Mouse (Mus musculus): ENCODE measurements around the gene Lrsam1. TPM values are rescaled to one million over a fixed set of nuclear protein-coding genes. Genes with fewer than 3 reads are reported as not detected.

Lrsam1 gene
- polyA plus RNA-seq, 1 experiment from 2014 or later, result 12.2 TPM

DNA sequence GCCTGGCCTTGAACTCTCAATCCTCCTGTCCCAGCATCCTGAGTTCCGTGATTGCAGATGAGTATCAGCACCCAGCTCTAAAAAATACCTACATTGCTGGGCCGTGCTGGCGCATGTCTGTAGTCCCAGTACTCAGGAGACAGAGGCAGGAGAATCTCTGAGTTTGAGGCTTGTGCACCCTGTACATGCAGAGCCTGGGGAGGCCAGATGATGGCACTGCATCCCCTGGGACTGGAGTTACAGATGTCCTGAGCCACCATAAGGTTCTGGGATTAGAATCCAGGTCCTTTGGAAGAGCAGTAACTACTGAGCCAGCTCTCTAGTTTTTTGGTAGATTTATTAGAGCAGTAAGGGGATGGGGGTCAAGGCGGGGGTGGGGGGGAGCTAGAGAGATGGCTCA is 20.9 kb downstream of the Lrsam1 start:
- 94% methylated on average over 4 of the region's 4 CpGs for WGBS
- no peak overlapping the region for H3K4me3 ChIP-seq (replicated peaks)
- no peaks in the 10 kb centered on the region for H3K9me3 ChIP-seq (replicated peaks)
- H3K9ac ChIP-seq, result no peak overlapping the region
- H3K4me2 ChIP-seq, result no peak overlapping the region
- H3K4me1 ChIP-seq, result no peaks in the 10 kb centered on the region
- peaks cover 72% of the 10 kb centered on the region for H3K36me3 ChIP-seq
- no peak for ATAC-seq (replicated peaks; ENCODE audit: low FRiP score)
- H3K27me3 ChIP-seq, result no peaks in the 10 kb centered on the region
- no peak overlapping the region for H3K27ac ChIP-seq

DNA sequence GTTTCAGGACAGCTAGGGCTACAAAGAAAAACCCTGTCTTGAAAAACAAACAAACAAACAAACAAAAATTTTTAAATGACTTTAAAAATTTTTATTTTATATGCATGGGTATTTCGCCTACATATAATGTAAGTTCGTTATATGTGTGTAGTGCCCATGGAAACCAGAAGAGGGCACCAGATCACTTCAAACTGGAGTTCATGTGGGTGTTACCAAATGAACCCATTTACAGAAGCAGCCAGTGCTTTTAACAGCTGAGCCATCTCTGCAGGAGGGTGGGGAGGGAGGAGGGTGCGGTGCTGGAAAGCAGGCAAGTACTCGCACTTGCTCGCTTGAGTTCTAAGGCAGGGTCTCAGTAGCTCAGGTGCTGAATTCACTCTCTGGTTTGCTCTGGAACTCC is 22.0 kb downstream of the Lrsam1 start:
- Histone ChIP-seq H3K4me1 (no peaks in the 10 kb centered on the region), H3K27me3 (no peaks in the 10 kb centered on the region)
- ATAC-seq (replicated peaks; ENCODE audit: low FRiP score), result no peak

DNA sequence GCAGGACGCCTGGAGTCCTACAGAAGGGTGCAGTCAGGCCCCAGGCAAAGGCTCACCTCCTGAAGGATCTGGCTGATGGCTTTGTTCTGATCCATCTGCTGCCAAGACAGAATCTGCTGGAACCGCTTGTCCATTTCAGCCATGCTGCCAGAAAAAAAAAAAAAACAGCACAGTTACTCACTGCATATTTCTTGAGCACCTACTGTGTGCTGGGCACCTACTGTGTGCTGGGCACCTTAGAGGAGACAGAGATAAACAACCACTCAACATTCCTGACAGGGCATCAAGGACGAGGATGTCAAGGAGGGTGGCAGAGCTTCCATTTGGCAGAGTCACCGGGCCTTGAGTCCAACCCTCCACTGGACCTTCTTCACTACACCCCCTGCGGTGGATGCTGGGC is 22.7 kb downstream of the Lrsam1 start:
- WGBS, result 88% methylated on average over 5 of the region's 5 CpGs
- peaks cover 69% of the 10 kb centered on the region for H3K36me3 ChIP-seq

More for the DNA sequence above, 22.0 kb downstream of the Lrsam1 start:
- no peak overlapping the region for H3K4me2 ChIP-seq
- no peak overlapping the region for H3K27ac ChIP-seq
- no peak overlapping the region for H3K9ac ChIP-seq
- no peak overlapping the region for H3K4me3 ChIP-seq (replicated peaks)
- H3K36me3 ChIP-seq, result peaks cover 71% of the 10 kb centered on the region
- WGBS, result 79% methylated on average over 5 of the region's 5 CpGs
- no peaks in the 10 kb centered on the region for H3K9me3 ChIP-seq (replicated peaks)

DNA sequence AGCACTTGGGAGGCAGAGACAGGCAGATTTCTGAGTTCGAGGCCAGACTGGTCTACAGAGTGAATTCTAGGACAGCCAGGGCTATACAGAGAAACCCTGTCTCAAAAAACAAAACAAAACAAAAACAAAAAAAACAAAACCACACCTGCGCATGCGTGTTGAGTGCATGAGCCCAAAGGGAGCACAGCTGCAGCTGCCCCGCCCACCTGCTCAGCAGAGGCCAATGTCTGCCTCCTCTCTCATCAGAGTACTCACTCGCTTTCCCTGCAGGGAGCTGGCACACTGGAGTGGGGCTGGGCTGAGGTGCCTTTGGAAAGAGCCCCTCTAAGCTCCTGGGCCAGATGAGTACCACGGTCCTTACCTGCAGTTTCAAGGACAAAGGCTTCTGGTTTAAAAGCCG is 29.7 kb downstream of the Lrsam1 start:
- Histone ChIP-seq H3K4me3 (replicated peaks) (no peak overlapping the region), H3K27me3 (no peaks in the 10 kb centered on the region), H3K36me3 (peaks cover 25% of the 10 kb centered on the region), H3K4me1 (no peaks in the 10 kb centered on the region), H3K9me3 (replicated peaks) (no peaks in the 10 kb centered on the region), H3K27ac (no peak overlapping the region), H3K9ac (no peak overlapping the region), H3K4me2 (no peak overlapping the region)
- no peak for ATAC-seq (replicated peaks; ENCODE audit: low FRiP score)
- WGBS, result 79% methylated on average over 7 of the region's 7 CpGs

More for the DNA sequence above, 22.7 kb downstream of the Lrsam1 start:
- Histone ChIP-seq H3K27ac (no peak overlapping the region), H3K9ac (no peak overlapping the region), H3K4me3 (replicated peaks) (no peak overlapping the region), H3K4me1 (no peaks in the 10 kb centered on the region), H3K9me3 (replicated peaks) (no peaks in the 10 kb centered on the region), H3K4me2 (no peak overlapping the region), H3K27me3 (no peaks in the 10 kb centered on the region)
- no peak for ATAC-seq (replicated peaks; ENCODE audit: low FRiP score)

DNA sequence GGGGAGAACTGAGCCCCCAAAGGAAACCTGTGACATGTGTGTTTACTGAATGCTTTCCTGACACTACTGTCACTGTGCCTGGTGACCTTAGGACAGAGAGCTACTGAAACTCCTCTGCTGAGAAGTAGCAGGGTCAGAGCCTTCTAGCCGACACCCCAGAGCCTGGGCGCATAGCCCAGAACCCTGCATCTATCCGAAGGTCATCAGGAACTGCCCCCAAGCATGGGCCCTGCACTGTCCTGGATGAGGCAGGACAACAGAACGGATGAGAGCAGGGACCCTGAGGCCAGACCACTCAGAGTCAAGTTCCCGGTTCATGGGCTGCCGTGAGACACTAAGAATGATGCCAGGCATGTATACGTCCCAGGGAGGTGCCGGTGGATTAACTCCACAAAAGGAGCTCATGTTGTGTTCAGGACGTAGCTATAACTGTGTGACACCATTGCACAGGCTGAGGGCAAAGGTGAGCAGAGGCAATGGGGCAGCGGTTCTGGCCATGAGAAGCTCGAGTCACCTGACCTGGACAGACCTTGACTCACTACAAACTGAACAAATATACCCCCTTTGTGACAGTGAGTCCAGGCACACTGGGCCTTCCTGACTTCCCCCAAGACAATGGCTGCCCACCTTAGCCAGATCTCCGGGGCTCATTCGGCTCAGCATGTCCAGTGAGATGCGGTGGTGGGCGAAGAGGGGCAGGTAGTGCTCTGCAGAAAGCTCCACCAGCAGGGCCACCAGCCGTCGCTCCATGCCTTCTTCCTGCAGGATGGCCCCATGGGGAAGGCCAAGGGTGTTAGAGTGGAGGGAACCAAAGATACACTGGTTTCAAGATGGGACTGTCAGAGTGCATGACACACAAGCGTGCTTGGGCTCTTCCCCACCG is 32.2 kb downstream of the Lrsam1 start:
- H3K4me2 ChIP-seq, result no peak overlapping the region
- H3K4me3 ChIP-seq (replicated peaks), result no peak overlapping the region
- H3K27me3 ChIP-seq, result no peaks in the 10 kb centered on the region
- no peaks in the 10 kb centered on the region for H3K4me1 ChIP-seq
- no peak for ATAC-seq (replicated peaks; ENCODE audit: low FRiP score)
- WGBS, result 84% methylated on average over 19 of the region's 19 CpGs
- peaks cover 29% of the 10 kb centered on the region for H3K36me3 ChIP-seq
- H3K27ac ChIP-seq, result no peak overlapping the region
- H3K9ac ChIP-seq, result no peak overlapping the region
- no peaks in the 10 kb centered on the region for H3K9me3 ChIP-seq (replicated peaks)

DNA sequence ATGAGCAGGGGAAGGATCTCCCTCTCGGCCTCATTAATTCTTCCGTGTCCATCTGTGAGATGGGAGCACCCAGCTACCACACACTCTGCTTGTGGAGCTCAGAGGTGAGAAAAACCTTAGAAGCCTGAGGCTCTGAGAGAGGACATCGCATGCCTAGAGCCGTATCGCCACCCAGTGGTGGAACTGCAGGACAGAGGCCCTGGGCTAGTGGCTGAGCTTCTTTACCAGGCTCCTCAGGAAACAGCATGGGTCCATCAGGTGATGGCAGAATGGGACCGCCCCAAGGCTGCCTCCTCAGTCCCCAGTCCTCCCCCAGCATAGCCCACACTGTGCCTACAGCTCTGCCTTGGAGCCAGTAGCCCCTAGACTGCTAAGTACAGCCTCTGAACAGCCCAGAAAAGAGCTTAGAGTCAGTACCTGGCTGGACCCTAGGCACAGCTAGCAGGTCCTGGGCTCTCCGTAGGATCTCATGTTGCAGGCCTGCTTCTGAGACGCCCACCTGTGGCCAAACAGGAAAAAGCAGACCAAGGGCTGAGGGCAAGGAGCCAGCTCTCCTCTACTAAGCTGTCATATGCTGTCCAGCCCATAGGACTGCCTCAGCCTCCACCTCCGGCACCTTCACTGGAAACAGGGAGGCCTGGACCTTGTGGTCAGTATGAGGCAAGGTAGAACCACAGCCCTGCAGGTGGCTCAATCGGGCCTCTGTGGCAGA is 33.0 kb downstream of the Lrsam1 start:
- 32% methylated on average over 10 of the region's 10 CpGs for WGBS
- Histone ChIP-seq H3K9me3 (replicated peaks) (no peaks in the 10 kb centered on the region), H3K4me2 (no peak overlapping the region), H3K9ac (no peak overlapping the region), H3K27me3 (no peaks in the 10 kb centered on the region), H3K27ac (no peak overlapping the region), H3K4me3 (replicated peaks) (no peak overlapping the region), H3K36me3 (peaks cover 34% of the 10 kb centered on the region), H3K4me1 (no peaks in the 10 kb centered on the region)
- peak; percentile 40; the same call in 1 of the 2 replicates for ATAC-seq (replicated peaks; ENCODE audit: low FRiP score)

DNA sequence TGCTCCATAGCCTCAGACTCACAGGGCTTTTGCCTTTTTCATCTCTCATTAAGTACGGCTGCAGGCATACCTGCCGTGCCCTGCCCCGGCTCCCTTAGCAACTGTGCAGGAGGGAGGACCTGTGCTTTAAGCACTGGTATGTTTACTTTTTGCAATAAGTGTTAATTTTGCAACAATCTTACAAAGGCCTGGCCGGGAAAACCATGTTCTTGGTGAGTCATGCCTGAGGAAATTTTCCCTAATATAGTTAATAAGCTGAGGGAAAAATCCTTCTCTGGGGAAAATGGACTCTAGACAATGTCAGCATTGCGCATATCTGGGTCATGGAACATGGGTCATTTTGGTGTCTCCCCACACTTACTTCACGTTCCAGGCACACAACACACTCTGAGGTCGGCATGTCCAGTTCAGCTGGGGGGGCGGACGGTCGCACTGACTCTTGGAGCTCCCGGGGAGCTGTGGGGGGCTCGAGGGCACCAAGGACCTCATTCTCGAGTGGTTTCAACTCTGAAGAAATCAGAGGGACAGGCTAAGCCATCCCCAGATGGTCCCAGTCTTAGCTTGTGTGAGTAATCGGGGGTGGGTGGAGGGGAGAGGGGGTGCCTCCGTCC is 33.7 kb downstream of the Lrsam1 start:
- no peak for ATAC-seq (replicated peaks; ENCODE audit: low FRiP score)
- Histone ChIP-seq H3K27ac (no peak overlapping the region), H3K4me1 (no peaks in the 10 kb centered on the region), H3K4me3 (replicated peaks) (no peak overlapping the region), H3K9me3 (replicated peaks) (no peaks in the 10 kb centered on the region), H3K27me3 (no peaks in the 10 kb centered on the region), H3K9ac (no peak overlapping the region), H3K4me2 (no peak overlapping the region), H3K36me3 (peaks cover 38% of the 10 kb centered on the region)
- 74% methylated on average over 15 of the region's 15 CpGs for WGBS

DNA sequence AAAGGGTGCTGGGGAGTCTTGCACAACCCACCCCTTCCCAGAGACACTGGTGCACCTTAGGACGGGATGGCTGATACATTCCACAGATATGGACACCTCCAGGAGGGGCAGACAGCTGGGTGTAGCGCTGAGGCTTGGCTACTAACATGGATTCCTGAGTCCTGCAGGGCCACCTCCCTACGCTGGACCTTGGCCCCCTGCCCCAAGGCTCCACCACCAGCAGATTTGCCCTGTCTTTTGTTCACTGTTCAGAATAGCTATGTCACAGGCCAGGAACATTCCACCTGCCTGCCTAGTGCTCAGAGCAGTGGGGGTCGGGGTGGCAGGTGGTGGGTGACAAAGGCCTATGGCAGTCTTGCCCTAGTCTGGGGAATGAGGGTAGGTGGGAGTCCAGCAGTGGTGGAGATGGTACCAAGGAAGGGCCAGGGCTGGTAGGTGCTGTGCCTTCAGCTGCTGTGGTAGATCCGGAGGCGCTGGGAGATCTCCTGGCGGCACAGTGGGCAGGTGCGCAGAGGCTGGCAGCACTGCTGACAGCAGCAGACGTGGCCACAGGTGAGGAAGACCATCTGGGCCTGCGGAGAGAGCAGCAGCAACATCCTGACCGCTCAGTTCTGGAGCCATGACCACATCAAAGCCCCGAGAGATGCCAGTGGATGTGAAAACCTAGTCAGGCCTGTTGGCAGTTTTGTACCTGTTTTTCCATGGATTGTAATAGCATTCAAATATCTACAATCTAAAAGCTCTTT is 34.9 kb downstream of the Lrsam1 start:
- Histone ChIP-seq H3K4me1 (no peaks in the 10 kb centered on the region), H3K4me3 (replicated peaks) (no peak overlapping the region), H3K9ac (no peak overlapping the region), H3K9me3 (replicated peaks) (no peaks in the 10 kb centered on the region), H3K27me3 (no peaks in the 10 kb centered on the region), H3K27ac (no peak overlapping the region), H3K4me2 (no peak overlapping the region), H3K36me3 (peaks cover 51% of the 10 kb centered on the region)
- ATAC-seq (replicated peaks; ENCODE audit: low FRiP score), result no peak
- 89% methylated on average over 12 of the region's 12 CpGs for WGBS

DNA sequence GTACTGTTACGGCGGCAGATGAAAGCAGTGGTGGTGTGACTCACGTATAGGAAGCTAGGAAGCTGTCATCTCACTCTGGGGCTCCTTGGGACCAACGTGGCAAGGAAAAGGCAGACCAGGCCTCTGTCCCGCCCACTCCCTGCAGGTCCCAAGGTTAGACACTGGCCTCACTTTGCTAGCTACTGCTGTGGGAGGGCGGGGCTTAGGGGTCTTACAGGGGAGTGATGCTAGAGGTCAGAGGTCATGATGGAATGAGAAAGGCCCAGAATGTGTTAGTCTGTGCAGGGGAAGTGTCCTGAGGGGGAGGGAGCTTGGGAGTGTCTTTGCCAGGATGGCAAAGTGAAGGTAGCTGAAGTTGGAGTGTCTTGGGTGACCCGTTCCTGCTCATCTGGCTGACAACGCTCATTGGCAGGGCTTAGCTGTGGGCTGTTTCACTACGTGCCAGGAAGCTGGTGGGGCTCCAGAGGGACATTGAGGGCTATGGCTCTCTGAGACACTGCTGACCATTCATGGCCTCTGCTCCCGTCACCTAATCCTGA is 37.0 kb downstream of the Lrsam1 start:
- Histone ChIP-seq H3K9ac (no peak overlapping the region), H3K27me3 (no peaks in the 10 kb centered on the region), H3K9me3 (replicated peaks) (no peaks in the 10 kb centered on the region), H3K27ac (no peak overlapping the region), H3K36me3 (peaks cover 72% of the 10 kb centered on the region), H3K4me3 (replicated peaks) (no peak overlapping the region), H3K4me2 (no peak overlapping the region), H3K4me1 (no peaks in the 10 kb centered on the region)
- no peak for ATAC-seq (replicated peaks; ENCODE audit: low FRiP score)
- WGBS, result 77% methylated on average over 10 of the region's 10 CpGs

DNA sequence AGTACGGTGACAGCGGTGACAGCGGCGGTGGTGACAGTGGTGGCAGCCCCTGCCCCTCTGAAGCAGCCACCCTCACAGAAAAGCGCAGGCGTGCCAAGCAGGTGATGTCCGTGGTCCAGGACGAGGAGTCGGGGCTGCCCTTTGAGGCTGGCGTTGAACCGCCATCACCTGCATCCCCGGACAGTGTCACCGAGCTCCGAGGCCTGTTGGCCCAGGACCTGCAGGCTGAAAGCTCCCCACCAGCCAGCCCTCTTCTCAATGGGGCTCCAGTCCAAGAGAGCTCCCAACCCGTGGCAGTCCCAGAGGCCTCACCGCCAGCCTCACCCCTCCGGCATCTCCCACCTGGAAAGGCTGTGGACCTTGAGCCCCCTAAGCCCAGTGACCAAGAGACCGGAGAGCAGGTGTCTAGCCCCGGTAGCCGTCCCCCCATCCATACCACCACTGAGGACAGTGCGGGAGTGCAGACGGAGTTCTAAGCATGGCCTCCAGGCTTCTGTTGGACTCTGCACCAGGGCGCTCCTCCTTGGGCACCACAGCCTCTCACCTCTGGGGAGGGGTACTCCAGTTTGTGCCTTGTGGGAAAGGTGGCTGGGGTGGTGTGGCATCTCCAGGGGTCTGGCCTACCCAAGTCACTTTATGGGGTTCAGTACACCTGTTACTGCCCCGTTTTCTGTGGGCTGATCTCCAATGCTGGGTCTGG is 37.7 kb downstream of the Lrsam1 start:
- Histone ChIP-seq H3K4me3 (replicated peaks) (no peak overlapping the region), H3K4me2 (no peak overlapping the region), H3K27me3 (no peaks in the 10 kb centered on the region), H3K36me3 (peaks cover 79% of the 10 kb centered on the region), H3K4me1 (no peaks in the 10 kb centered on the region), H3K9me3 (replicated peaks) (no peaks in the 10 kb centered on the region), H3K9ac (no peak overlapping the region), H3K27ac (no peak overlapping the region)
- no peak for ATAC-seq (replicated peaks; ENCODE audit: low FRiP score)
- WGBS, result 91% methylated on average over 24 of the region's 24 CpGs

DNA sequence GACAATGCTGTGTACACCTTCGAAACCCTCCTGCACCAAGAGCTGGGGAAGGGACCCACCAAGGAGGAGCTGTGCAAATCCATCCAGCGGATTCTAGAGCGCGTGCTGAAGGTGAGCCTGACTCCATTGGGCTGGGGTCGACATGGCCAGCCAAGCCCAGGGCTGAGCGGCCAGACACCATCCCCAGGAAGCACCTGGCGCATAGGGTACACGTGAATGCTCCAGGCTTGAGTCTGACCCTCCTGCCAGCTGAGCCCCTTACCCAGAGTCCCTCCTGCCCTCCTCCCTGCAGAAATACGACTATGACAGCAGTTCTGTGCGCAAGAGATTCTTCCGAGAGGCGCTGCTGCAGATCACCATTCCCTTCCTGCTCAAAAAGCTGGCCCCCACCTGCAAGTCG is 38.9 kb downstream of the Lrsam1 start:
- no peak for ATAC-seq (replicated peaks; ENCODE audit: low FRiP score)
- no peak overlapping the region for H3K4me2 ChIP-seq
- 88% methylated on average over 13 of the region's 13 CpGs for WGBS
- H3K4me3 ChIP-seq (replicated peaks), result no peak overlapping the region
- H3K9me3 ChIP-seq (replicated peaks), result no peaks in the 10 kb centered on the region
- H3K9ac ChIP-seq, result no peak overlapping the region
- no peaks in the 10 kb centered on the region for H3K27me3 ChIP-seq
- 0 out of 2 replicates have a peak, but pooled peaks cover under 1% of the 10 kb centered on the region for H3K4me1 ChIP-seq
- H3K36me3 ChIP-seq, result peaks cover 87% of the 10 kb centered on the region
- no peak overlapping the region for H3K27ac ChIP-seq

Data from kidney, embryonic 15.5 days (tissue).